Mouse (Mus musculus) liver, embryonic 12.5 days (tissue): ENCODE measurements around the gene Ubtfl1. TPM values are rescaled to one million over a fixed set of nuclear protein-coding genes. Genes with fewer than 3 reads are reported as not detected.
"Not testable (repeated sequence)": the region's sequence is repeated elsewhere in the genome, so short reads cannot be mapped to it uniquely, and the experiment has no call there.

Experiments
- ATAC-seq: fragments of 200-750 bp; cut with Nextera tagmentation; 2 replicates; pipeline ENCODE4 v1.8.0; 2017; ENCODE audit warnings: moderate number of reproducible peaks, mild to moderate bottlenecking, moderate library complexity
- H3K27ac ChIP-seq: fragments of 300-500 bp; sonication (generic); 2 replicates; pipeline ENCODE4 v1.5.1; 2016; ENCODE audit warnings: mild to moderate bottlenecking
- H3K27me3 ChIP-seq: fragments of 300-500 bp; sonication (generic); replicated peaks from 2 replicates; pipeline ENCODE4 v1.6.1; 2016; ENCODE audit warnings: mild to moderate bottlenecking, moderate library complexity
- H3K36me3 ChIP-seq: fragments of 300-500 bp; sonication (generic); 2 replicates; pipeline ENCODE4 v1.6.1; 2016; ENCODE audit warnings: mild to moderate bottlenecking, moderate library complexity
- H3K4me1 ChIP-seq: fragments of 300-500 bp; sonication (generic); 2 replicates; pipeline ENCODE4 v1.6.1; 2016
- H3K4me2 ChIP-seq: fragments of 300-500 bp; sonication (generic); 2 replicates; pipeline ENCODE4 v1.6.1; 2016; ENCODE audit warnings: mild to moderate bottlenecking, moderate library complexity
- H3K4me3 ChIP-seq: fragments of 300-500 bp; sonication (generic); 2 replicates; pipeline ENCODE4 v1.5.1; 2016; ENCODE audit warnings: mild to moderate bottlenecking, moderate library complexity
- H3K9ac ChIP-seq: fragments of 300-500 bp; sonication (generic); 2 replicates; pipeline ENCODE4 v1.6.1; 2016; ENCODE audit warnings: mild to moderate bottlenecking, moderate library complexity
- H3K9me3 ChIP-seq: fragments of 300-500 bp; sonication (generic); replicated peaks from 2 replicates; pipeline ENCODE4 v1.6.1; 2016; ENCODE audit warnings: mild to moderate bottlenecking, moderate library complexity
- WGBS: fragments of 180-500 bp; shearing (Covaris S2); methylation state at CpG from one replicate; pipeline ENCODE4 v1.1.7; 2016; ENCODE audit not compliant: insufficient replicate concordance; 5-methylcytosine and 5-hydroxymethylcytosine counted together
- microRNA-seq: library from miRNA; unstranded; fragments of <30 nt; microRNA quantifications from one replicate; pipeline ENCODE4, GENCODE M21; 2017
- polyA plus RNA-seq: library from polyadenylated mRNA; unstranded; fragments of >200 nt; fragmentation: Nextera tagmentation; extraction: Ambion mirVana; gene quantifications from 2 replicates; pipeline ENCODE4 v1.2.1, GENCODE M21; 2016

Ubtfl1 gene
- polyA plus RNA-seq: not detected in 2 replicates

GRCm38 (mm10) chr9:18404118-18404517 is at the start of gene Ubtfl1:
Gene Ubtfl1, plus strand, starts transcription at chr9:18404418.
- no peaks in the 10 kb centered on the region for H3K27me3 ChIP-seq
- H3K9me3 ChIP-seq: no peaks in the 10 kb centered on the region
- H3K4me1 ChIP-seq: no peaks in the 10 kb centered on the region
- 48% methylated on average over 1 of the region's 1 CpGs for WGBS
- no peak within 1 kb of the TSS for H3K4me2 ChIP-seq
- H3K27ac ChIP-seq: no peak within 1 kb of the TSS
- no peak within 1 kb of the TSS for H3K9ac ChIP-seq
- no peaks in the 10 kb centered on the region for H3K36me3 ChIP-seq
- H3K4me3 ChIP-seq: no peak within 1 kb of the TSS
- ATAC-seq: no peak

- not testable (repeated sequence) for H3K9ac ChIP-seq, H3K4me2 ChIP-seq, H3K4me3 ChIP-seq, H3K27me3 ChIP-seq, H3K27ac ChIP-seq, ATAC-seq, H3K4me1 ChIP-seq, H3K9me3 ChIP-seq, H3K36me3 ChIP-seq
- 67% methylated on average over 1 of the region's 1 CpGs for WGBS
Measured at GRCm38 (mm10) chr9:18373026-18373425, 31.2 kb upstream of the Ubtfl1 start.

GRCm38 (mm10) chr9:18385782-18386181 is 18.4 kb upstream of the Ubtfl1 start:
- H3K4me1 ChIP-seq: no peaks in the 10 kb centered on the region
- no peaks in the 10 kb centered on the region for H3K27me3 ChIP-seq
- H3K27ac ChIP-seq: no peak overlapping the region
- H3K4me3 ChIP-seq: no peak overlapping the region
- WGBS: 28% methylated on average over 6 of the region's 6 CpGs
- no peaks in the 10 kb centered on the region for H3K9me3 ChIP-seq
- no peak for ATAC-seq
- H3K36me3 ChIP-seq: no peaks in the 10 kb centered on the region
- H3K4me2 ChIP-seq: no peak overlapping the region
- H3K9ac ChIP-seq: no peak overlapping the region

- no peak overlapping the region for H3K4me2 ChIP-seq
- no peaks in the 10 kb centered on the region for H3K27me3 ChIP-seq
- H3K9ac ChIP-seq: no peak overlapping the region
- no peaks in the 10 kb centered on the region for H3K9me3 ChIP-seq
- H3K36me3 ChIP-seq: no peaks in the 10 kb centered on the region
- no peak overlapping the region for H3K4me3 ChIP-seq
- 58% methylated on average over 1 of the region's 1 CpGs for WGBS
- no peak overlapping the region for H3K27ac ChIP-seq
- H3K4me1 ChIP-seq: no peaks in the 10 kb centered on the region
- ATAC-seq: no peak
Measured at GRCm38 (mm10) chr9:18399629-18400028, 4.6 kb upstream of the Ubtfl1 start.

GRCm38 (mm10) chr9:18402895-18403294 is 1.3 kb upstream of the Ubtfl1 start, which contains the start of gene Naalad2:
Gene Naalad2, minus strand, starts transcription at chr9:18402995.
- H3K4me3 ChIP-seq, H3K9ac ChIP-seq, H3K9me3 ChIP-seq, H3K4me1 ChIP-seq, ATAC-seq, H3K27ac ChIP-seq, H3K36me3 ChIP-seq, H3K4me2 ChIP-seq, H3K27me3 ChIP-seq: not testable (repeated sequence)
- 63% methylated on average over 2 of the region's 2 CpGs for WGBS

- not testable (repeated sequence) for H3K9ac ChIP-seq, H3K27ac ChIP-seq, H3K9me3 ChIP-seq, H3K36me3 ChIP-seq, H3K4me3 ChIP-seq, ATAC-seq, H3K4me2 ChIP-seq, H3K27me3 ChIP-seq, H3K4me1 ChIP-seq
- 60% methylated on average over 4 of the region's 4 CpGs for WGBS
Measured at GRCm38 (mm10) chr9:18412371-18412770, 8.2 kb downstream of the Ubtfl1 start.

GRCm38 (mm10) chr9:18430354-18430753 is 26.1 kb downstream of the Ubtfl1 start, which contains the start of gene Mbd3l2:
Gene Mbd3l2, plus strand, starts transcription at chr9:18430654.
- no peak for ATAC-seq
- Histone ChIP-seq H3K27me3 (no peaks in the 10 kb centered on the region), H3K27ac (no peak within 1 kb of the TSS), H3K9ac (no peak within 1 kb of the TSS), H3K9me3 (no peaks in the 10 kb centered on the region), H3K4me2 (no peak within 1 kb of the TSS), H3K4me1 (no peaks in the 10 kb centered on the region), H3K36me3 (no peaks in the 10 kb centered on the region), H3K4me3 (no peak within 1 kb of the TSS)

GRCm38 (mm10) chr9:18431687-18432086 is 27.5 kb downstream of the Ubtfl1 start:
- ATAC-seq: no peak
- Histone ChIP-seq H3K27me3 (no peaks in the 10 kb centered on the region), H3K4me1 (no peaks in the 10 kb centered on the region), H3K4me2 (no peak overlapping the region), H3K9ac (no peak overlapping the region), H3K27ac (no peak overlapping the region), H3K4me3 (no peak overlapping the region), H3K9me3 (no peaks in the 10 kb centered on the region), H3K36me3 (no peaks in the 10 kb centered on the region)
- 68% methylated on average over 10 of the region's 10 CpGs for WGBS

GRCm38 (mm10) chr9:18456520-18456919 is 52.3 kb downstream of the Ubtfl1 start:
- Histone ChIP-seq H3K4me2 (no peak overlapping the region), H3K4me3 (no peak overlapping the region), H3K27me3 (no peaks in the 10 kb centered on the region), H3K9me3 (no peaks in the 10 kb centered on the region), H3K36me3 (peaks cover 7% of the 10 kb centered on the region), H3K4me1 (no peaks in the 10 kb centered on the region), H3K27ac (no peak overlapping the region), H3K9ac (no peak overlapping the region)
- WGBS: 74% methylated on average over 4 of the region's 4 CpGs
- ATAC-seq: no peak

Small RNA genes within 50 kb of the gene (microRNA-seq; reads per million reads assigned to microRNA genes)
- gene Gm22854: not detected

Other genes starting within 250 kb of the Ubtfl1 start
- gene Chordc1, start 112.3 kb upstream of the Ubtfl1 start, polyA plus RNA-seq: 71.5 and 74.8 TPM in 2 replicates
- 0.50 and 0.78 TPM in 2 replicates for gene Naalad2, start 1.4 kb upstream of the Ubtfl1 start, polyA plus RNA-seq
- gene Mbd3l2, start 26.2 kb downstream of the Ubtfl1 start, polyA plus RNA-seq: not detected in 2 replicates
- gene Zfp558, start 73.8 kb downstream of the Ubtfl1 start, polyA plus RNA-seq: 0.97 and 1.8 TPM in 2 replicates
- gene Mbd3l1, start 73.9 kb downstream of the Ubtfl1 start, polyA plus RNA-seq: not detected in 2 replicates